Mouse (Mus musculus) spleen, adult 2 months (tissue): ENCODE results near the gene Tmc8. TPM values are rescaled to one million over a fixed set of nuclear protein-coding genes. Genes with fewer than 3 reads are reported as not detected.
"Not testable (repeated sequence)": the region's sequence is repeated elsewhere in the genome, so short reads cannot be mapped to it uniquely, and the experiment has no call there.

Experiments used
- DNase-seq, 2 experiments: peaks; one replicate each; pipeline versions ENCODE4 v3.0.0 to v3.0.0-alpha.2; 2012 to 2021; ENCODE audit warnings: low spot score in 2 of 2, low read depth in 1 of 2
- H3K27ac ChIP-seq: fragments of 200-500 bp; 2 replicates; pipeline ENCODE4 v1.5.1; 2012; ENCODE audit warnings: low read length, inconsistent platforms; ENCODE audit not compliant: insufficient read depth
- H3K27me3 ChIP-seq: fragments of 200-500 bp; 2 replicates; pipeline ENCODE4 v1.6.1; 2012; ENCODE audit warnings: mild to moderate bottlenecking, moderate library complexity, low read length, inconsistent platforms; ENCODE audit not compliant: control insufficient read depth, insufficient read depth
- H3K36me3 ChIP-seq: fragments of 200-500 bp; 2 replicates; pipeline ENCODE4 v1.6.1; 2012; ENCODE audit warnings: mild to moderate bottlenecking, low read length, inconsistent platforms; ENCODE audit not compliant: control insufficient read depth, insufficient read depth
- H3K4me1 ChIP-seq: fragments of 200-500 bp; 2 replicates; pipeline ENCODE4 v1.6.1; 2011; ENCODE audit warnings: inconsistent platforms; ENCODE audit not compliant: control insufficient read depth, insufficient read depth, insufficient read length
- H3K4me3 ChIP-seq: fragments of 200-500 bp; 2 replicates; pipeline ENCODE4 v1.5.1; 2011; ENCODE audit warnings: mild to moderate bottlenecking, inconsistent platforms; ENCODE audit not compliant: insufficient read depth, insufficient read length; ENCODE audit errors: extremely low read depth
- CTCF ChIP-seq: fragments of 200-500 bp; IDR thresholded peaks from 2 replicates; pipeline ENCODE4 v1.5.1; 2011; ENCODE audit warnings: mild to moderate bottlenecking, inconsistent platforms; ENCODE audit not compliant: insufficient read depth, insufficient read length, insufficient replicate concordance; ENCODE audit errors: extremely low read depth
- POLR2A ChIP-seq: fragments of 200-500 bp; IDR thresholded peaks from 2 replicates; pipeline ENCODE4 v1.6.1; 2011; ENCODE audit warnings: low read depth, low read length, inconsistent platforms
- WGBS: fragments of 180-500 bp; shearing (Covaris S2); methylation state at CpG from one replicate; pipeline ENCODE4 v1.1.7; 2018; 5-methylcytosine and 5-hydroxymethylcytosine counted together
- polyA plus RNA-seq: library from polyadenylated mRNA; depleted of rRNA; stranded (reverse); fragments of >200 nt; gene quantifications from 2 replicates; pipeline ENCODE4 v1.2.3, GENCODE M21; 2012

The Tmc8 gene
- polyA plus RNA-seq, 1 experiment, result 90.1 TPM

DNA sequence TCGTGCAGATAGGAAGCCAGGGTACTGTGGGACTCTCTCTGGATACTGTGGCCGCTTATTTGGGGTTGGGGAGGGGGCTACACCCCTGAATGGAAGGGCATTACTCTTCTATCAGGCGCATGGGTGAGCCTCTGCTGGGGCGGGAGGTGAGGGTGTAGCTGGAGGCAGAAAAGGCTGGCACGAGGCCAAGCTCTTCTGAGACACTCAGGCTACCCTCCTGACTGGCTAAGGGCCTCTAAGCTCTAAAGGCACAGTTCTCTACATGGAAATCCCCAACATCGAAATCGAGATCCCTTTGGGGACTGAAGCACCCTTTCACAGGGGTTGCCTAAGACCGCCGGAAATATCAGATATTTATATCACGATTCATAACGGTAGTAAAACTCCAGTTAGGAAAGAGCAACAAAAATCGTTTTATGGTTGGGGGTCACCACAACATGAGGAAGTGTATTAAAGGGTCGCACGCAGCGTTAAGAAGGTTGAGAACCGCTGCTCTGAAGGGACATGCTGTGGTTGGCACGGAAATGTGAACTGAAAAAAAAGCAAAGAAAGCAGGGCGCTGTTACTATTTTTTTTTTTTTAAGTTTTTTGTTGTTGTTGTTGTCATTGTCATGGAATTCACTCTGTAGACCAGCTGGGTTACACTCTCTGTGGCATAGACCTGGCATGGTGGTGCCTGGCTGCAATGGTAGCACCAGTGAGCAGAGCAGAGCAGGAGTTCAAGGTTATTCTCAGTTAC lies 46.4 kb downstream of the Tmc8 start:
- WGBS, result 15% methylated on average over 18 of the region's 18 CpGs
- Histone ChIP-seq H3K27me3 (no peaks in the 10 kb centered on the region), H3K4me3 (peak overlapping the region; percentile 28; the same call in 1 of the 2 replicates), H3K27ac (peak overlapping the region; percentile 94), H3K4me1 (peaks cover 27% of the 10 kb centered on the region; the same call in 1 of the 2 replicates), H3K36me3 (no peaks in the 10 kb centered on the region)
- TF ChIP-seq POLR2A, result no peak
- TF ChIP-seq CTCF, result no peak
- peak; percentile 72 to 74 for DNase-seq

- TF ChIP-seq CTCF, result no peak
- no peak for TF ChIP-seq POLR2A
- Histone ChIP-seq H3K27ac (peak overlapping the region; percentile 94), H3K27me3 (no peaks in the 10 kb centered on the region), H3K4me1 (peaks cover 27% of the 10 kb centered on the region; the same call in 1 of the 2 replicates), H3K4me3 (no peak overlapping the region), H3K36me3 (no peaks in the 10 kb centered on the region)
- no peak for DNase-seq
- 49% methylated on average over 9 of the region's 9 CpGs for WGBS
Observed at GRCm38 (mm10) chr11:117828888-117829604, 47.2 kb downstream of the Tmc8 start.

DNA sequence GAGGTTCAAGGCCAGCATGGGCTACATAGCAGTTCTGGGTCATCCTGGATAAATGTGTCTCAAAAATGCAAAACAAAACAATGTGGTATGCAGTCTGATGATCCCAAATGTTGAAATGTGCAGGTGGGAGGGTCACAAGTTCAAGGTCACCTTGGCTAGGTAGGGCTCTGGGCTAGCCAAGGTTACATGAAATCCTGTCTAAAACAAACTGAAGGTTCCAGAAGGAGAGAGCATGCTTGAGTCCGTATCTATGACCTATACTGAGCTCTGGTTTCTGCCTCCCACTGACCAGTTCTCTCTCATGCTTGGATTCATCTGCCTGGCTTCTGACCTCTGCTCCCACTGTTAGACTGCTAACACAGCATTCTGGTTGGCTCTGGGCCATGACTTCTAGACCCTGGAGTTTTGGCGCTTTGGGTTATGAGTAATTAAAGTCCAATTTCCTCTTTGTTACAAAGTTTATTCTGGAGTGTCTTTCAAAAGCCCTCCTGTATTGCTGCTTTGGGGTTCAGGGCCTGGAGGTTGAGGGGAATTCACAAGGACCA lies 47.9 kb downstream of the Tmc8 start:
- WGBS, result 78% methylated on average over 2 of the region's 2 CpGs
- Histone ChIP-seq H3K27ac (peak overlapping the region; percentile 94), H3K4me3 (no peak overlapping the region), H3K36me3 (no peaks in the 10 kb centered on the region), H3K4me1 (peaks cover 22% of the 10 kb centered on the region; the same call in 1 of the 2 replicates), H3K27me3 (no peaks in the 10 kb centered on the region)
- DNase-seq, result no peak
- TF ChIP-seq POLR2A (no peak), CTCF (no peak)

GRCm38 (mm10) chr11:117830401-117830800 lies 48.5 kb downstream of the Tmc8 start:
- no peaks in the 10 kb centered on the region for H3K27me3 ChIP-seq
- DNase-seq, result no peak
- TF ChIP-seq POLR2A (no peak), CTCF (no peak)
- no peaks in the 10 kb centered on the region; the same call in 1 of the 2 replicates for H3K36me3 ChIP-seq
- 76% methylated on average over 9 of the region's 9 CpGs for WGBS
- peaks cover 18% of the 10 kb centered on the region; the same call in 1 of the 2 replicates for H3K4me1 ChIP-seq
- H3K4me3 ChIP-seq, result no peak overlapping the region
- peak overlapping the region; percentile 94 for H3K27ac ChIP-seq

- Histone ChIP-seq H3K36me3 (no peaks in the 10 kb centered on the region; the same call in 1 of the 2 replicates), H3K27ac (peak overlapping the region; percentile 87), H3K4me1 (peaks cover 15% of the 10 kb centered on the region; the same call in 1 of the 2 replicates), H3K4me3 (peak overlapping the region; percentile 67), H3K27me3 (no peaks in the 10 kb centered on the region)
- 5% methylated on average over 28 of the region's 28 CpGs for WGBS
- DNase-seq, result peak; percentile 89 to 91
- TF ChIP-seq POLR2A (peak; percentile 24; the same call in 1 of the 2 replicates), CTCF (peak; percentile 78)
Observed at GRCm38 (mm10) chr11:117832086-117832969, 50.5 kb downstream of the Tmc8 start.

GRCm38 (mm10) chr11:117833509-117833908 lies 51.6 kb downstream of the Tmc8 start:
- not testable (repeated sequence) for H3K4me1 ChIP-seq, H3K27ac ChIP-seq

More at GRCm38 (mm10) chr11:117833509-117833908, 51.6 kb downstream of the Tmc8 start:
- DNase-seq, H3K36me3 ChIP-seq, H3K27me3 ChIP-seq, H3K4me3 ChIP-seq: not testable (repeated sequence)
- 78% methylated on average over 6 of the region's 6 CpGs for WGBS
